Mouse (Mus musculus) forebrain, embryonic 13.5 days (tissue): Measurements from ENCODE around the gene Cnih2. TPM values are rescaled to one million over a fixed set of nuclear protein-coding genes. Genes with fewer than 3 reads are reported as not detected.

Experiments used
- ATAC-seq: fragments of 200-750 bp; cut with Nextera tagmentation; 2 replicates; pipeline ENCODE4 v1.8.0; 2017
- H3K27ac ChIP-seq: fragments of 300-500 bp; sonication (generic); 2 replicates; pipeline ENCODE4 v1.5.1; 2015; ENCODE audit warnings: inconsistent platforms, mild to moderate bottlenecking, moderate library complexity
- H3K27me3 ChIP-seq: fragments of 300-500 bp; sonication (generic); 2 replicates; pipeline ENCODE4 v1.6.1; 2015; ENCODE audit warnings: mild to moderate bottlenecking, inconsistent platforms
- H3K36me3 ChIP-seq: fragments of 300-500 bp; sonication (generic); 2 replicates; pipeline ENCODE4 v1.6.1; 2015; ENCODE audit warnings: mild to moderate bottlenecking, inconsistent platforms; ENCODE audit not compliant: poor library complexity, severe bottlenecking
- H3K4me1 ChIP-seq: fragments of 300-500 bp; sonication (generic); 2 replicates; pipeline ENCODE4 v1.6.1; 2015; ENCODE audit warnings: inconsistent platforms
- H3K4me2 ChIP-seq: fragments of 300-500 bp; sonication (generic); 2 replicates; pipeline ENCODE4 v1.6.1; 2015; ENCODE audit warnings: inconsistent platforms, mild to moderate bottlenecking, moderate library complexity
- H3K4me3 ChIP-seq: fragments of 300-500 bp; sonication (generic); 2 replicates; pipeline ENCODE4 v1.5.1; 2015; ENCODE audit warnings: mild to moderate bottlenecking, inconsistent platforms
- H3K9ac ChIP-seq: fragments of 300-500 bp; sonication (generic); 2 replicates; pipeline ENCODE4 v1.6.1; 2015; ENCODE audit warnings: mild to moderate bottlenecking, inconsistent platforms
- H3K9me3 ChIP-seq: fragments of 300-500 bp; sonication (generic); replicated peaks from 2 replicates; pipeline ENCODE4 v1.6.1; 2016; ENCODE audit warnings: inconsistent platforms
- WGBS: fragments of 180-500 bp; shearing (Covaris S2); methylation state at CpG from one replicate; pipeline ENCODE4 v1.1.7; 2015; 5-methylcytosine and 5-hydroxymethylcytosine counted together
- polyA plus RNA-seq: library from polyadenylated mRNA; unstranded; fragments of >200 nt; fragmentation: Nextera tagmentation; extraction: Ambion mirVana; gene quantifications from 2 replicates; pipeline ENCODE4 v1.2.1, GENCODE M21; 2015

The Cnih2 gene
- 208 and 212 TPM in 2 replicates for polyA plus RNA-seq

GRCm38 (mm10) chr19:5098363-5099143 is at the start of gene Cnih2:
TSS of gene Cnih2 (minus strand) at chr19:5098521.
- H3K27me3 ChIP-seq = no peaks in the 10 kb centered on the region
- peak within 1 kb of the TSS; percentile 71 for H3K4me2 ChIP-seq
- H3K9ac ChIP-seq = peak within 1 kb of the TSS; percentile 83
- ATAC-seq = peak; percentile 68
- WGBS = 4% methylated on average over 44 of the region's 48 CpGs
- H3K4me3 ChIP-seq = peak within 1 kb of the TSS; percentile 61
- peaks cover 58% of the 10 kb centered on the region for H3K4me1 ChIP-seq
- peak within 1 kb of the TSS; percentile 86 for H3K27ac ChIP-seq
- no peaks in the 10 kb centered on the region for H3K9me3 ChIP-seq
- H3K36me3 ChIP-seq = peaks cover 49% of the 10 kb centered on the region

- Histone ChIP-seq H3K4me1 (no peaks in the 10 kb centered on the region), H3K4me3 (no peak overlapping the region), H3K27me3 (no peaks in the 10 kb centered on the region), H3K9me3 (no peaks in the 10 kb centered on the region), H3K27ac (no peak overlapping the region), H3K36me3 (peaks cover 53% of the 10 kb centered on the region), H3K9ac (no peak overlapping the region), H3K4me2 (no peak overlapping the region)
- ATAC-seq = peak; percentile 10; the same call in 1 of the 2 replicates
- 0% methylated on average over 2 of the region's 2 CpGs for WGBS
Observed at GRCm38 (mm10) chr19:5139640-5140039, 41.3 kb upstream of the Cnih2 start.

GRCm38 (mm10) chr19:5131237-5131636 is 32.9 kb upstream of the Cnih2 start:
- no peaks in the 10 kb centered on the region for H3K9me3 ChIP-seq
- no peak for ATAC-seq
- H3K27ac ChIP-seq = no peak overlapping the region
- no peaks in the 10 kb centered on the region for H3K27me3 ChIP-seq
- H3K9ac ChIP-seq = no peak overlapping the region
- peaks cover 28% of the 10 kb centered on the region for H3K36me3 ChIP-seq
- no peaks in the 10 kb centered on the region for H3K4me1 ChIP-seq
- WGBS = 81% methylated on average over 4 of the region's 4 CpGs
- no peak overlapping the region for H3K4me2 ChIP-seq
- H3K4me3 ChIP-seq = no peak overlapping the region

GRCm38 (mm10) chr19:5129770-5130169 is 31.4 kb upstream of the Cnih2 start:
- Histone ChIP-seq H3K9ac (no peak overlapping the region), H3K27me3 (no peaks in the 10 kb centered on the region), H3K4me3 (no peak overlapping the region), H3K9me3 (no peaks in the 10 kb centered on the region), H3K27ac (no peak overlapping the region), H3K4me1 (no peaks in the 10 kb centered on the region), H3K36me3 (peaks cover 16% of the 10 kb centered on the region), H3K4me2 (no peak overlapping the region)
- 48% methylated on average over 1 of the region's 1 CpGs for WGBS
- no peak for ATAC-seq

GRCm38 (mm10) chr19:5124055-5124614 is 25.8 kb upstream of the Cnih2 start:
- no peaks in the 10 kb centered on the region for H3K36me3 ChIP-seq
- H3K4me2 ChIP-seq = no peak overlapping the region
- H3K4me3 ChIP-seq = no peak overlapping the region
- 69% methylated on average over 7 of the region's 7 CpGs for WGBS
- no peak overlapping the region for H3K9ac ChIP-seq
- H3K27ac ChIP-seq = no peak overlapping the region
- ATAC-seq = no peak
- H3K27me3 ChIP-seq = no peaks in the 10 kb centered on the region
- peaks cover 2% of the 10 kb centered on the region for H3K4me1 ChIP-seq
- H3K9me3 ChIP-seq = no peaks in the 10 kb centered on the region

- Histone ChIP-seq H3K27ac (no peak overlapping the region), H3K27me3 (no peaks in the 10 kb centered on the region), H3K9me3 (no peaks in the 10 kb centered on the region), H3K4me1 (peaks cover 9% of the 10 kb centered on the region), H3K4me2 (no peak overlapping the region), H3K4me3 (no peak overlapping the region), H3K9ac (no peak overlapping the region), H3K36me3 (no peaks in the 10 kb centered on the region)
- ATAC-seq = no peak
- 93% methylated on average over 3 of the region's 3 CpGs for WGBS
Observed at GRCm38 (mm10) chr19:5123241-5123640, 24.9 kb upstream of the Cnih2 start.

GRCm38 (mm10) chr19:5122492-5122891 is 24.2 kb upstream of the Cnih2 start:
- peaks cover 10% of the 10 kb centered on the region for H3K4me1 ChIP-seq
- no peak overlapping the region for H3K4me3 ChIP-seq
- WGBS = 69% methylated on average over 10 of the region's 10 CpGs
- H3K27ac ChIP-seq = no peak overlapping the region
- H3K4me2 ChIP-seq = no peak overlapping the region
- ATAC-seq = no peak
- no peaks in the 10 kb centered on the region for H3K9me3 ChIP-seq
- H3K36me3 ChIP-seq = no peaks in the 10 kb centered on the region
- H3K9ac ChIP-seq = no peak overlapping the region
- no peaks in the 10 kb centered on the region for H3K27me3 ChIP-seq

- Histone ChIP-seq H3K4me1 (peaks cover 25% of the 10 kb centered on the region), H3K36me3 (peaks cover 19% of the 10 kb centered on the region), H3K27me3 (no peaks in the 10 kb centered on the region), H3K9ac (peak within 1 kb of the TSS; percentile 92), H3K4me2 (peak within 1 kb of the TSS; percentile 83), H3K27ac (peak within 1 kb of the TSS; percentile 90), H3K4me3 (peak within 1 kb of the TSS; percentile 88), H3K9me3 (no peaks in the 10 kb centered on the region)
- under 1% methylated on average over 18 of the region's 18 CpGs for WGBS
- ATAC-seq = peak; percentile 15; the same call in 1 of the 2 replicates
Observed at GRCm38 (mm10) chr19:5118384-5118698, 20.0 kb upstream of the Cnih2 start, which contains the start of gene Klc2. TSS of gene Klc2 (minus strand) at chr19:5118560.

GRCm38 (mm10) chr19:5117494-5118383 is 19.4 kb upstream of the Cnih2 start:
- Histone ChIP-seq H3K9ac (peak overlapping the region; percentile 92), H3K9me3 (no peaks in the 10 kb centered on the region), H3K27me3 (no peaks in the 10 kb centered on the region), H3K4me3 (peak overlapping the region; percentile 88), H3K27ac (peak overlapping the region; percentile 90), H3K4me2 (peak overlapping the region; percentile 83), H3K4me1 (peaks cover 25% of the 10 kb centered on the region), H3K36me3 (peaks cover 23% of the 10 kb centered on the region)
- ATAC-seq = peak; percentile 94
- under 1% methylated on average over 75 of the region's 83 CpGs for WGBS

GRCm38 (mm10) chr19:5113783-5114182 is 15.5 kb upstream of the Cnih2 start:
- H3K27me3 ChIP-seq = no peaks in the 10 kb centered on the region
- ATAC-seq = no peak
- no peak overlapping the region for H3K4me3 ChIP-seq
- H3K36me3 ChIP-seq = peaks cover 63% of the 10 kb centered on the region
- H3K9me3 ChIP-seq = no peaks in the 10 kb centered on the region
- 89% methylated on average over 7 of the region's 7 CpGs for WGBS
- H3K4me1 ChIP-seq = peaks cover 20% of the 10 kb centered on the region
- no peak overlapping the region for H3K4me2 ChIP-seq
- H3K9ac ChIP-seq = peak overlapping the region; percentile 23; the same call in 1 of the 2 replicates
- H3K27ac ChIP-seq = no peak overlapping the region

GRCm38 (mm10) chr19:5109659-5110453 is 11.5 kb upstream of the Cnih2 start:
- H3K9ac ChIP-seq = 0 out of 2 replicates have a peak overlapping the region, but pooled peaks have one; percentile 26
- no peak overlapping the region for H3K4me3 ChIP-seq
- 72% methylated on average over 19 of the region's 19 CpGs for WGBS
- H3K27me3 ChIP-seq = no peaks in the 10 kb centered on the region
- ATAC-seq = no peak
- H3K9me3 ChIP-seq = no peaks in the 10 kb centered on the region
- peaks cover 69% of the 10 kb centered on the region for H3K36me3 ChIP-seq
- peaks cover 23% of the 10 kb centered on the region for H3K4me1 ChIP-seq
- H3K4me2 ChIP-seq = no peak overlapping the region
- H3K27ac ChIP-seq = no peak overlapping the region
